Mouse (Mus musculus) brown adipose tissue, adult 24 weeks (tissue): ENCODE measurements around the gene Trpc4. TPM values are rescaled to one million over a fixed set of nuclear protein-coding genes. Genes with fewer than 3 reads are reported as not detected.

Experiments
- H3K27ac ChIP-seq: fragments of 200-500 bp; replicated peaks from 2 replicates; pipeline ENCODE4 v1.5.1; 2012; ENCODE audit warnings: low read depth, mild to moderate bottlenecking, low read length
- H3K4me1 ChIP-seq: fragments of 200-500 bp; 2 replicates; pipeline ENCODE4 v1.6.1; 2012; ENCODE audit warnings: low read length, mixed read lengths; ENCODE audit not compliant: control insufficient read depth, insufficient read depth, insufficient read length
- H3K4me3 ChIP-seq: fragments of 200-500 bp; 2 replicates; pipeline ENCODE4 v1.5.1; 2012; ENCODE audit warnings: low read depth, mild to moderate bottlenecking, low read length, moderate library complexity; ENCODE audit not compliant: insufficient read depth
- polyA plus RNA-seq: library from polyadenylated mRNA; stranded (reverse); fragments of >200 nt; gene quantifications from 2 replicates; pipeline ENCODE4 v1.2.4, GENCODE M21; 2012; ENCODE audit not compliant: missing spikeins, insufficient read depth, insufficient read length

Trpc4 gene
- polyA plus RNA-seq, 1 experiment, result not detected

- no peaks in the 10 kb centered on the region for H3K4me1 ChIP-seq
- no peak overlapping the region for H3K4me3 ChIP-seq
- H3K27ac ChIP-seq, result no peak overlapping the region
Measured at GRCm38 (mm10) chr3:54238891-54239290, 83.1 kb downstream of the Trpc4 start.

- no peak overlapping the region for H3K27ac ChIP-seq
- no peak overlapping the region for H3K4me3 ChIP-seq
- H3K4me1 ChIP-seq, result no peaks in the 10 kb centered on the region
Measured at GRCm38 (mm10) chr3:54239426-54239825, 83.6 kb downstream of the Trpc4 start.

GRCm38 (mm10) chr3:54243136-54243535, 87.3 kb downstream of the Trpc4 start:
- no peaks in the 10 kb centered on the region for H3K4me1 ChIP-seq
- no peak overlapping the region for H3K4me3 ChIP-seq
- H3K27ac ChIP-seq, result no peak overlapping the region

GRCm38 (mm10) chr3:54244729-54245465, 89.1 kb downstream of the Trpc4 start:
- no peaks in the 10 kb centered on the region for H3K4me1 ChIP-seq
- no peak overlapping the region for H3K4me3 ChIP-seq
- H3K27ac ChIP-seq, result no peak overlapping the region

GRCm38 (mm10) chr3:54246416-54246815, 90.6 kb downstream of the Trpc4 start:
- H3K4me3 ChIP-seq, result no peak overlapping the region
- H3K4me1 ChIP-seq, result no peaks in the 10 kb centered on the region
- no peak overlapping the region for H3K27ac ChIP-seq

GRCm38 (mm10) chr3:54249311-54249710, 93.5 kb downstream of the Trpc4 start:
- Histone ChIP-seq H3K4me3 (no peak overlapping the region), H3K27ac (no peak overlapping the region), H3K4me1 (no peaks in the 10 kb centered on the region)

GRCm38 (mm10) chr3:54266943-54267342, 111.1 kb downstream of the Trpc4 start:
- Histone ChIP-seq H3K27ac (no peak overlapping the region), H3K4me3 (no peak overlapping the region), H3K4me1 (no peaks in the 10 kb centered on the region)

GRCm38 (mm10) chr3:54269180-54269579, 113.3 kb downstream of the Trpc4 start:
- H3K4me3 ChIP-seq, result no peak overlapping the region
- no peaks in the 10 kb centered on the region for H3K4me1 ChIP-seq
- H3K27ac ChIP-seq, result no peak overlapping the region

- Histone ChIP-seq H3K27ac (no peak overlapping the region), H3K4me1 (no peaks in the 10 kb centered on the region), H3K4me3 (no peak overlapping the region)
Measured at GRCm38 (mm10) chr3:54274651-54275050, 118.8 kb downstream of the Trpc4 start.

- H3K27ac ChIP-seq, result no peak overlapping the region
- H3K4me3 ChIP-seq, result no peak overlapping the region
- no peaks in the 10 kb centered on the region for H3K4me1 ChIP-seq
Measured at GRCm38 (mm10) chr3:54289731-54290130, 133.9 kb downstream of the Trpc4 start.

GRCm38 (mm10) chr3:54310604-54311003, 154.8 kb downstream of the Trpc4 start:
- H3K4me1 ChIP-seq, result no peaks in the 10 kb centered on the region
- H3K27ac ChIP-seq, result no peak overlapping the region

GRCm38 (mm10) chr3:54314055-54314454, 158.2 kb downstream of the Trpc4 start:
- Histone ChIP-seq H3K4me1 (no peaks in the 10 kb centered on the region), H3K27ac (no peak overlapping the region), H3K4me3 (no peak overlapping the region)

More at GRCm38 (mm10) chr3:54310604-54311003, 154.8 kb downstream of the Trpc4 start:
- H3K4me3 ChIP-seq, result no peak overlapping the region

- no peaks in the 10 kb centered on the region for H3K4me1 ChIP-seq
- no peak overlapping the region for H3K27ac ChIP-seq
- no peak overlapping the region for H3K4me3 ChIP-seq
Measured at GRCm38 (mm10) chr3:54352891-54353652, 197.2 kb downstream of the Trpc4 start.

- Histone ChIP-seq H3K4me3 (no peak overlapping the region), H3K4me1 (no peaks in the 10 kb centered on the region), H3K27ac (no peak overlapping the region)
Measured at GRCm38 (mm10) chr3:54357561-54357960, 201.7 kb downstream of the Trpc4 start.

GRCm38 (mm10) chr3:54358463-54359189, 202.8 kb downstream of the Trpc4 start:
- peak overlapping the region; percentile 57 for H3K27ac ChIP-seq
- no peaks in the 10 kb centered on the region for H3K4me1 ChIP-seq
- peak overlapping the region; percentile 47 for H3K4me3 ChIP-seq
